Mouse (Mus musculus) liver, adult 2 months (tissue): ENCODE measurements at regions not wholly inside any gene's neighbourhood (a gene's known extent, or its start where the extent isn't known, plus 50 kb on each side); places are given as distances from the start of the nearest gene placed in this dataset.

Source experiments
- CTCF ChIP-seq: fragments of 200-500 bp; IDR thresholded peaks from 2 replicates; pipeline ENCODE4 v1.5.1; 2011; ENCODE audit warnings: low read depth, low read length, control low read depth
- POLR2A ChIP-seq: fragments of 200-500 bp; IDR thresholded peaks from 2 replicates; pipeline ENCODE4 v1.6.1; 2011; ENCODE audit warnings: low read length, control low read depth; ENCODE audit not compliant: insufficient read depth; ENCODE audit errors: extremely low read depth

GRCm38 (mm10) chr4:7455130-7455529 is 783.7 kb downstream of the Car8 start:
- TF ChIP-seq POLR2A, result no peak
- TF ChIP-seq CTCF, result no peak
